Mouse (Mus musculus) hindbrain, postnatal 0 days (tissue): Measurements from ENCODE around the gene Spam1. TPM values are rescaled to one million over a fixed set of nuclear protein-coding genes. Genes with fewer than 3 reads are reported as not detected.

Experiments
- ATAC-seq: fragments of 200-750 bp; cut with Nextera tagmentation; 2 replicates; pipeline ENCODE4 v1.8.0; 2017; ENCODE audit warnings: mild to moderate bottlenecking, moderate TSS enrichment, moderate library complexity
- DNase-seq: peaks from one replicate; pipeline ENCODE4 v3.0.0-alpha.2; 2015; ENCODE audit warnings: low spot score
- H3K27ac ChIP-seq: fragments of 300-500 bp; sonication (generic); 2 replicates; pipeline ENCODE4 v1.5.1; 2014; ENCODE audit warnings: mild to moderate bottlenecking
- H3K27me3 ChIP-seq: fragments of 300-500 bp; sonication (generic); 2 replicates; pipeline ENCODE4 v1.6.1; 2014; ENCODE audit warnings: low read length, mixed read lengths; ENCODE audit not compliant: insufficient read depth
- H3K36me3 ChIP-seq: fragments of 300-500 bp; sonication (generic); 2 replicates; pipeline ENCODE4 v1.6.1; 2014; ENCODE audit warnings: low read length, mixed read lengths; ENCODE audit not compliant: insufficient read depth
- H3K4me1 ChIP-seq: fragments of 300-500 bp; sonication (generic); 2 replicates; pipeline ENCODE4 v1.6.1; 2014; ENCODE audit warnings: antibody characterized with exemption, low read length, mixed read lengths; ENCODE audit not compliant: insufficient read depth
- H3K4me2 ChIP-seq: fragments of 300-500 bp; sonication (generic); 2 replicates; pipeline ENCODE4 v1.6.1; 2014; ENCODE audit warnings: low read depth, mild to moderate bottlenecking, low read length, moderate library complexity, mixed read lengths
- H3K4me3 ChIP-seq: fragments of 300-500 bp; sonication (generic); 2 replicates; pipeline ENCODE4 v1.5.1; 2014; ENCODE audit warnings: low read length
- H3K9ac ChIP-seq: fragments of 300-500 bp; sonication (generic); replicated peaks from 2 replicates; pipeline ENCODE4 v1.6.1; 2014; ENCODE audit warnings: mild to moderate bottlenecking, low read length, moderate library complexity, mixed read lengths
- H3K9me3 ChIP-seq: fragments of 300-500 bp; sonication (generic); 2 replicates; pipeline ENCODE4 v1.6.1; 2016; ENCODE audit warnings: low read length, mixed read lengths
- CTCF ChIP-seq: IDR thresholded peaks from 2 replicates; pipeline ENCODE4 v1.5.1; 2016; ENCODE audit warnings: antibody characterized with exemption, control low read depth, low read depth
- WGBS: fragments of 180-500 bp; shearing (Covaris S2); extraction: QIAGEN DNeasy Blood & Tissue Kit; methylation state at CpG from one replicate; pipeline ENCODE4 v1.1.7; 2014; 5-methylcytosine and 5-hydroxymethylcytosine counted together
- polyA plus RNA-seq: library from polyadenylated mRNA; unstranded; fragments of >200 nt; fragmentation: Nextera tagmentation; extraction: Ambion mirVana; gene quantifications from 2 replicates; pipeline ENCODE4 v1.2.1, GENCODE M21; 2015
- total RNA-seq: library from RNA; depleted of rRNA; stranded (reverse); fragments of >200 nt; gene quantifications from 2 replicates; pipeline ENCODE4 v1.2.3, GENCODE M21; 2014; rRNA removed

Gene Spam1
- total RNA-seq (not detected in 2 replicates), polyA plus RNA-seq (not detected in 2 replicates)

DNA sequence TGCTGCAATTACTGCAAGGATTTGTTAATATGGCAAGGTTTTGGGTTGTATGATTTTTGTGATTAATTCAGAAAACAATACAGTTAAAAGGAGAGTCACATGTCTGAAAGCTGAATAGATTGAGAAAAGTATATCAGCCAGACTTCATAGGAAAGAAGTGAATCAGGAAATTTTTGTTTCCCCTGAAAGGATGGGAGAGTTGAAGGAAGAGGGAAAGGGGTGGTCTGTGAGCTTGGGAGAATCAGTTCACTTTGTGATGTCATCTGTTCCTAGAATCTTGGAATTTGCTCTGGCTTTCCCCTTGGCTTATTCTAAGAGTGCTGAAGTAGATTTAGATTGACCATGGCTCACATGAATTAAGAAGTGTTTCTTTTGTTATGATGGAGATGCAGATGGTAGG is at the start of gene Spam1:
TSS of gene Spam1 (plus strand) at position 301 of the 400 bp plus-strand sequence.
- Histone ChIP-seq H3K36me3 (no peaks in the 10 kb centered on the region), H3K27ac (no peak within 1 kb of the TSS), H3K27me3 (no peaks in the 10 kb centered on the region), H3K4me2 (no peak within 1 kb of the TSS), H3K4me1 (no peaks in the 10 kb centered on the region), H3K4me3 (no peak within 1 kb of the TSS), H3K9me3 (no peaks in the 10 kb centered on the region), H3K9ac (no peak within 1 kb of the TSS)
- TF ChIP-seq CTCF: no peak
- DNase-seq: no peak
- ATAC-seq: no peak

DNA sequence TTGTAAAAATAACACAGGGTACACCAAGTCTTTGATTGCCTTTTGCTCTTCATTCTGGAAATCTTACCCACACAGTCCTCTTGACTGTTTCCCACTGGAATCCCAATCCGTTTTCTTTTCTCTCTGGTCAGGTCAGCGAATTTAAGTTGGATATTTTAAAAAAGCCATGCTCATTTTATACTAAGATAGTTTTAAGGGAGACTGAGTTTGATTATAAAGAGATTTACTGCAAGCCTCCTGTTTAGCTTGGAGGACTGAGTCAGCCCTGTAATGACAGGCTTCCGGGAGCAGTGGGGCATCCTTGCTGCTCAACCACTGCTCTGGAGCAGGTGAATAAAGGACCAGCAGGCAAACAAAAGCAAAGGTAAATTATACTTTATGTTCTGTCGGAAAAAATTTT is 43.0 kb upstream of the Spam1 start, which contains the start of gene Hyal4:
TSS of gene Hyal4 (plus strand) at position 301 of the 400 bp plus-strand sequence.
- H3K36me3 ChIP-seq: no peaks in the 10 kb centered on the region
- DNase-seq (no peak), ATAC-seq (no peak)
- H3K4me3 ChIP-seq: no peak within 1 kb of the TSS
- H3K4me1 ChIP-seq: no peaks in the 10 kb centered on the region
- no peak within 1 kb of the TSS for H3K27ac ChIP-seq
- H3K27me3 ChIP-seq: no peaks in the 10 kb centered on the region
- no peaks in the 10 kb centered on the region for H3K9me3 ChIP-seq
- no peak within 1 kb of the TSS for H3K4me2 ChIP-seq
- H3K9ac ChIP-seq: no peak within 1 kb of the TSS
- TF ChIP-seq CTCF: no peak
- WGBS: 86% methylated on average over 4 of the region's 4 CpGs

DNA sequence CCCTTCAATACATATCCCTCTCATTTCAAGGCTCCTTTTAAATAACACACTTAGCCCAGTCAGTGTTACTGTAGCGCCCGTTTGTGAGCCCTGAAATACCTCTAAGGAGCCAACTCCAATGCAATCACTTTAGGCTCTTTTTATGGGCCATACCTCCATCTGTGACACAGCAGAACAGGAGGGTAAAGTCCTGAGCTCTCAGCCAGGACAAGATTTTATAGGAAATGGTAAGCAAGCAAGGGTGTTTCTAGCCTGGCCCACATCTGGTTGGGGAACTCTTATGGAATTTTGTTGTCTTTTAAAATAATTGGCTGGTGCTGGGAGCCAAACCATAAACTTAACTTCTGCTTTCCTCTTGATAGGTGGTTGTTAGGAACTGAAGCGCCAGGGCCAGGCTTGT is 31.7 kb upstream of the Spam1 start:
- H3K4me3 ChIP-seq: no peak overlapping the region
- H3K27me3 ChIP-seq: no peaks in the 10 kb centered on the region
- no peaks in the 10 kb centered on the region for H3K36me3 ChIP-seq
- no peak overlapping the region for H3K4me2 ChIP-seq
- H3K4me1 ChIP-seq: no peaks in the 10 kb centered on the region
- no peak for DNase-seq
- TF ChIP-seq CTCF: no peak
- no peak overlapping the region for H3K27ac ChIP-seq
- ATAC-seq: no peak
- no peak overlapping the region for H3K9ac ChIP-seq
- 94% methylated on average over 3 of the region's 3 CpGs for WGBS
- H3K9me3 ChIP-seq: no peaks in the 10 kb centered on the region

DNA sequence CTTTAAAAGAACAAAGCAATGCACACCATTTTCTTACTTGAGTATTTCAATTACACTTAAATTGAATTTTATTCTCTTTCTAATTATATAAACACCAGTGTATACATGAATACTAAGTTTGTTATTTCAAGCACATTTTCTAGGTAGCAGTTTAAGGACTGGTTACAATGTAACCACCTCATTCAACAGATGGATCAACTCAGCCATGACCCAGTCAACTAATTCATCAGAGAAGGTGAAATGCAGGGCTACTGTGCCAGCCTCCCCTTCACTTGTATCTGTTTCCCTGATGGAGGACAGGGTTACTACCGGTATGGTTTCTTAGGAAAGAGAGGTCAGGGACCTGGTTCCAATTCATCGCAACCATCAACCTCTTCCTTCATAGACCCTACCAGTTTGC is 24.7 kb upstream of the Spam1 start:
- Histone ChIP-seq H3K9ac (no peak overlapping the region), H3K36me3 (no peaks in the 10 kb centered on the region), H3K27ac (no peak overlapping the region), H3K4me2 (no peak overlapping the region), H3K9me3 (no peaks in the 10 kb centered on the region), H3K4me1 (no peaks in the 10 kb centered on the region), H3K4me3 (no peak overlapping the region), H3K27me3 (no peaks in the 10 kb centered on the region)
- TF ChIP-seq CTCF: no peak
- no peak for ATAC-seq
- 85% methylated on average over 2 of the region's 2 CpGs for WGBS
- no peak for DNase-seq

DNA sequence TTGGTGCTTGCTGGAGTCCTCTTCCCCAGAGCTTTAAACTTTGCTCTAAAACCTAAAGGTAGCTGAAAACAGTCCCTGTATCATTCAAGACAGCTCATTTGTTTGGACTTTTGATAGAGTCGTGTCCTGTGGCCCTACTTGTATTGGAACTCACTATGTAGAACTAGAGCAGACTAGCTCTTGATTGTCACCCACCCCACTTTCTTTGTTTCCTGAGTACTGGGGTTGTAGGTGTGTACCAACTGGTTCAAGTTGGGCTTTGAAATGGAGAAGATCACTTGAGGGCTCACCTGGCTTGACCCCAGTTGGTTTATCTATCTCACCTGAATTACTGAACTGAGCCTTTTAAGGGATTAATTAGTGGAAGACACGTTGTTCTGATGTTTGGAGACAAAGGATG is 11.8 kb upstream of the Spam1 start:
- TF ChIP-seq CTCF: no peak
- H3K9me3 ChIP-seq: no peaks in the 10 kb centered on the region
- ATAC-seq (no peak), DNase-seq (no peak)
- no peak overlapping the region for H3K4me2 ChIP-seq
- H3K27me3 ChIP-seq: no peaks in the 10 kb centered on the region
- no peak overlapping the region for H3K4me3 ChIP-seq
- no peak overlapping the region for H3K27ac ChIP-seq
- 63% methylated on average over 2 of the region's 2 CpGs for WGBS
- H3K9ac ChIP-seq: no peak overlapping the region
- no peaks in the 10 kb centered on the region for H3K4me1 ChIP-seq
- no peaks in the 10 kb centered on the region for H3K36me3 ChIP-seq

DNA sequence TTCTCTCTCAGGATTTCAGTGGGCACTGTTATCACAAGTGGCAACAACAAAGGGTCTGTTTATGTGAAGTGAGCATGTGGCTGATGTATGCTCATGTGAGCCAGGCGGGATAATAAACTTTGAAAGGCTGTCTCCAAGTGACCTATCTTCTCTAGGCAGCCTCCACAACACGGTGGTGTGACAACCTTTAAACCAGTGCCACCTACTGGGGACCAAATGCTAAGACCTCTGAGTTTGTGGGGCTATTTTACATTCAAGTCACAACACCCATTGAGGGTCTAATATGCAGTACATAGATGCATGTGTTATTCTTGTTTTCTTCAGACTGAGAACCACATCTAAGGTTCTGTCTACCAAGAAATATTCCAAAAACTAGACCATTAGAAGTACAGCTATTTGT is 31.1 kb downstream of the Spam1 start:
- Histone ChIP-seq H3K9ac (no peak overlapping the region), H3K27ac (no peak overlapping the region), H3K4me3 (no peak overlapping the region), H3K9me3 (no peaks in the 10 kb centered on the region), H3K4me1 (no peaks in the 10 kb centered on the region), H3K27me3 (no peaks in the 10 kb centered on the region), H3K4me2 (no peak overlapping the region), H3K36me3 (no peaks in the 10 kb centered on the region)
- TF ChIP-seq CTCF: no peak
- peak; percentile 2 for DNase-seq
- ATAC-seq: no peak
- 56% methylated on average over 2 of the region's 2 CpGs for WGBS

Other genes with a start within 250 kb of the Spam1 start
- not detected in 2 replicates for gene Lmod2, start 193.4 kb upstream of the Spam1 start, total RNA-seq
- not detected in 2 replicates for gene Lmod2, start 193.4 kb upstream of the Spam1 start, polyA plus RNA-seq
- 20.0 and 20.9 TPM in 2 replicates for gene Wasl, start 126.2 kb upstream of the Spam1 start, total RNA-seq
- gene Wasl, start 126.2 kb upstream of the Spam1 start, polyA plus RNA-seq: 57.4 and 61.0 TPM in 2 replicates
- gene Hyal6, start 57.9 kb upstream of the Spam1 start, total RNA-seq: not detected in 2 replicates
- gene Hyal6, start 57.9 kb upstream of the Spam1 start, polyA plus RNA-seq: not detected in 2 replicates
- not detected in 2 replicates for gene Hyal4, start 42.9 kb upstream of the Spam1 start, total RNA-seq
- gene Hyal4, start 42.9 kb upstream of the Spam1 start, polyA plus RNA-seq: not detected in 2 replicates
- gene Hyal5, start 66.8 kb downstream of the Spam1 start, total RNA-seq: not detected in 2 replicates
- gene Hyal5, start 66.8 kb downstream of the Spam1 start, polyA plus RNA-seq: not detected in 2 replicates
- gene Tmem229a, start 165.1 kb downstream of the Spam1 start, total RNA-seq: 25.2 and 30.6 TPM in 2 replicates
- gene Tmem229a, start 165.1 kb downstream of the Spam1 start, polyA plus RNA-seq: 7.4 and 8.3 TPM in 2 replicates